Mouse (Mus musculus) embryonic facial prominence, embryonic 13.5 days (tissue): Measurements from ENCODE around the gene Fancd2. TPM values are rescaled to one million over a fixed set of nuclear protein-coding genes. Genes with fewer than 3 reads are reported as not detected.

Experiments used
- ATAC-seq: fragments of 200-750 bp; cut with Nextera tagmentation; 2 replicates; pipeline ENCODE4 v1.8.0; 2017; ENCODE audit warnings: low read depth; ENCODE audit not compliant: insufficient number of reproducible peaks, insufficient read depth, low FRiP score, low TSS enrichment
- H3K27ac ChIP-seq: fragments of 300-500 bp; sonication (generic); 2 replicates; pipeline ENCODE4 v1.5.1; 2015; ENCODE audit warnings: moderate library complexity, mild to moderate bottlenecking, inconsistent platforms
- H3K27me3 ChIP-seq: fragments of 300-500 bp; sonication (generic); 2 replicates; pipeline ENCODE4 v1.6.1; 2015; ENCODE audit warnings: mild to moderate bottlenecking, inconsistent platforms
- H3K36me3 ChIP-seq: fragments of 300-500 bp; sonication (generic); 2 replicates; pipeline ENCODE4 v1.6.1; 2015; ENCODE audit warnings: mild to moderate bottlenecking, inconsistent platforms
- H3K4me1 ChIP-seq: fragments of 300-500 bp; sonication (generic); 2 replicates; pipeline ENCODE4 v1.6.1; 2015; ENCODE audit warnings: inconsistent platforms
- H3K4me2 ChIP-seq: fragments of 300-500 bp; sonication (generic); 2 replicates; pipeline ENCODE4 v1.6.1; 2015; ENCODE audit warnings: moderate library complexity, mild to moderate bottlenecking, inconsistent platforms
- H3K4me3 ChIP-seq: fragments of 300-500 bp; sonication (generic); 2 replicates; pipeline ENCODE4 v1.5.1; 2015; ENCODE audit warnings: mild to moderate bottlenecking, inconsistent platforms
- H3K9ac ChIP-seq: fragments of 300-500 bp; sonication (generic); 2 replicates; pipeline ENCODE4 v1.6.1; 2015; ENCODE audit warnings: mild to moderate bottlenecking, inconsistent platforms
- H3K9me3 ChIP-seq: fragments of 300-500 bp; sonication (generic); 2 replicates; pipeline ENCODE4 v1.6.1; 2016; ENCODE audit warnings: inconsistent platforms
- WGBS: fragments of 180-500 bp; shearing (Covaris S2); methylation state at CpG from one replicate; pipeline ENCODE4 v1.1.7; 2015; ENCODE audit warnings: mixed read lengths; 5-methylcytosine and 5-hydroxymethylcytosine counted together
- polyA plus RNA-seq: library from polyadenylated mRNA; unstranded; fragments of >200 nt; fragmentation: Nextera tagmentation; extraction: Ambion mirVana; gene quantifications from 2 replicates; pipeline ENCODE4 v1.2.1, GENCODE M21; 2015

Fancd2 gene
- polyA plus RNA-seq, 1 experiment from 2014 or later, result 13.6 TPM

DNA sequence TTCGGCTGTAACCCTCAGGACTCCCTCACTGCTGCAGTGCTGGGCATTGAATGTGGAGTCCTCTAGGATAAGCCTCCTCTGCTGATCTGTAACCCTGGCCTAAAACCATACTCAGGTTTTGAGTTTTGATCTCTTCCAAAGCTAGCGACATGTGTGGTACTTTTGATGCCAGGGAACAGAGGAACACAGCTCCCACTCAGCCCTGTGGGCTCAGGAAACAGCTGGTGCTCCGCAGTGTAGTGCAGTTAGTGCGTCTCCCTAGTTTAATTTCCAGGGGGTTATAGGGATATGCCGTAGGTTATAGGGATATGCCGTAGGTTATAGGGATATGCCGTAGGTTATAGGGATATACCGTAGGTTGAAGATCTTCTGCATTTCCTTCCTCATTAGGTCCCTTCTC is 83.5 kb downstream of the Fancd2 start:
- H3K36me3 ChIP-seq, result peaks cover 78% of the 10 kb centered on the region
- H3K4me3 ChIP-seq, result no peak overlapping the region
- no peak for ATAC-seq
- no peak overlapping the region for H3K9ac ChIP-seq
- no peak overlapping the region for H3K4me2 ChIP-seq
- no peaks in the 10 kb centered on the region for H3K4me1 ChIP-seq
- WGBS, result 95% methylated on average over 8 of the region's 8 CpGs
- H3K9me3 ChIP-seq, result no peaks in the 10 kb centered on the region
- no peak overlapping the region for H3K27ac ChIP-seq
- no peaks in the 10 kb centered on the region for H3K27me3 ChIP-seq

DNA sequence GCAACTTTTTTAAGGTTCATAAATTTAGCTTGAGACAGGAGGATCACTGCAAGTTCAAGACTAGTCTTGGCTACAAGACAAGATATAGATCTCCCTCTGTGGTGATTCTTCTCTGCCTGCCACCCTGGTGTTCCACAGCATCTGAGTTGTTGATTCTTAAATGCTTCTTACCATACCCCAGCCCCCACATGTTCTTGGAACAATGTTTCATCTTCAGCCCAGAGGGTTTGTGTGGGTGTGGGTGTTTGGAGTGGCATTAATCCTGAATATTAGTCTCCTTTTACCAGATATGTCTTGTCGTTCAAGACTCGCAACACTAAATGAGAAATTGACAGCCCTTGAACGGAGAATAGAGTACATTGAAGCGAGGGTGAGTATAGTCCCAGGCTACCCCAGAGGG is 84.0 kb downstream of the Fancd2 start:
- H3K36me3 ChIP-seq, result peaks cover 75% of the 10 kb centered on the region
- 95% methylated on average over 4 of the region's 4 CpGs for WGBS
- H3K27ac ChIP-seq, result no peak overlapping the region
- H3K4me2 ChIP-seq, result no peak overlapping the region
- no peak overlapping the region for H3K4me3 ChIP-seq
- no peak overlapping the region for H3K9ac ChIP-seq
- H3K9me3 ChIP-seq, result no peaks in the 10 kb centered on the region
- no peak for ATAC-seq
- H3K4me1 ChIP-seq, result no peaks in the 10 kb centered on the region
- H3K27me3 ChIP-seq, result no peaks in the 10 kb centered on the region

DNA sequence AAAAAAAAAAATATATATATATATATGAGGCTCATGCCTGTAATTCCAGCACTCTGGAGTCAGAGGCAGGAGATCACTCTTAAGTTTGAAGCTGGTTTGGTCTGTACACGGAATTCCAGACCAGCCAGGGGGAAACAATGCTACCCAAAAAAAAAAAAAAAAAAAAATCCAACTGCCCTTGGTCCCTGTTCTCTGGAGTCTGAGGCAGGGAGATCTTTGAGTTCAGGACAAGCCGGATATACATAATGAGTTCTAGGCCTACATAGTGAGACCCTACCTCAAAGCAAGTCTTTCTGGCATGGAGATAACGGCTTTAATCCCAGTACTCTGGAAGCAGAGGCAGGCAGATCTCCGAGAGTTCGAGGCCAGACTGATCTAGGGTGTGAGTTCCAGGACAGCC is 91.9 kb downstream of the Fancd2 start:
- Histone ChIP-seq H3K36me3 (peaks cover 12% of the 10 kb centered on the region), H3K27me3 (no peaks in the 10 kb centered on the region), H3K9ac (peak overlapping the region; percentile 78; the same call in 1 of the 2 replicates), H3K4me1 (peaks cover 16% of the 10 kb centered on the region), H3K4me2 (peak overlapping the region; percentile 70), H3K27ac (0 out of 2 replicates have a peak overlapping the region, but pooled peaks have one; percentile 87), H3K4me3 (peak overlapping the region; percentile 62), H3K9me3 (no peaks in the 10 kb centered on the region)
- 64% methylated on average over 5 of the region's 5 CpGs for WGBS
- no peak for ATAC-seq

- H3K9me3 ChIP-seq, result no peaks in the 10 kb centered on the region
- ATAC-seq, result peak; percentile 66; the same call in 1 of the 2 replicates
- H3K27me3 ChIP-seq, result no peaks in the 10 kb centered on the region
- WGBS, result under 1% methylated on average over 75 of the region's 76 CpGs
- H3K27ac ChIP-seq, result peak within 1 kb of the TSS; percentile 87
- peak within 1 kb of the TSS; percentile 78 for H3K9ac ChIP-seq
- H3K4me3 ChIP-seq, result peak within 1 kb of the TSS; percentile 62
- H3K4me2 ChIP-seq, result peak within 1 kb of the TSS; percentile 70
- peaks cover 16% of the 10 kb centered on the region for H3K36me3 ChIP-seq
- H3K4me1 ChIP-seq, result peaks cover 16% of the 10 kb centered on the region
Measured at GRCm38 (mm10) chr6:113623941-113624751, 92.7 kb downstream of the Fancd2 start, which contains the start of gene Vhl. Gene Vhl, plus strand, starts transcription at chr6:113623959.

DNA sequence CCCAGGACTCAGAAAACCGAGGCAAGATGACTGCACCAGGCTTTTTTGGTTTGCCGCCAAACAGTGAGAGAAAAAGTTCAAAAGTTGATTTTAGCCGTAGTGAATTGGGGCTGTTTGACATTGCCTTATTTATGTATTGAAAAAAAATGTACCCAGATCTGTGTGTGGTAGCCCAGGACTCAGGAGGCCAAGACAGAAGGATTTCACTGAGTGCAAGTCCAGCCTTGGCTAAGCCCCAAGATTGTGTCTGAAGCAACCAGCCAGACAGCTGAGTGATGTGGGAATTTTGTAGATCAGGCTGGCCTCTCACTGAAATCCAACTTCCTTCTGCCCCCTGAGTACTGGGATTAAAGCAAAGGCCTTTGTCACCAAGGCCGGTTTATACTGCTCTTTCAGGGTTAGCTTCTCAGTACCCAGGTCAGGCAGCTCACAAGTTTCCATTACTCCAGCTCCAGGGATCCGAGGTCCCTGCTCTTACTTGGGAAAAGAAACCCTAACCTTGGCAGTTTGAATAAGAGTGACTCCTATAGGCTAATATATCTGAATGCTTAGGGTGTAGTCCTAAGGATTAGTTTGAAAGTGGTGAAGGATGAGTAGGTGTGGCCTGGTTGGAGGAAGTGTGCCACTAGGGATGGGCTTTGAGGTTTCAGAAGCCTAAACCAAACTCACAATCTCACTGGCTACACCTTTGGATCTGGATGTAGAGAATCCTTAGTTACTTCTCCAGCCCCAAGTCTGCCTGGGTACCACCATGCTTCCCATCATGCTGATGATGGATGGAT is 93.7 kb downstream of the Fancd2 start:
- Histone ChIP-seq H3K9ac (peak overlapping the region; percentile 78), H3K4me1 (peaks cover 16% of the 10 kb centered on the region), H3K9me3 (no peaks in the 10 kb centered on the region), H3K36me3 (peaks cover 26% of the 10 kb centered on the region), H3K27ac (peak overlapping the region; percentile 87; the same call in 1 of the 2 replicates), H3K4me2 (peak overlapping the region; percentile 70), H3K27me3 (no peaks in the 10 kb centered on the region), H3K4me3 (peak overlapping the region; percentile 62)
- WGBS, result 42% methylated on average over 5 of the region's 5 CpGs
- ATAC-seq, result no peak

GRCm38 (mm10) chr6:113630322-113630721 is 98.8 kb downstream of the Fancd2 start:
- H3K4me1 ChIP-seq, result peaks cover 9% of the 10 kb centered on the region
- no peak overlapping the region for H3K9ac ChIP-seq
- H3K9me3 ChIP-seq, result no peaks in the 10 kb centered on the region
- H3K4me2 ChIP-seq, result no peak overlapping the region
- WGBS, result 84% methylated on average over 5 of the region's 5 CpGs
- ATAC-seq, result no peak
- no peak overlapping the region for H3K4me3 ChIP-seq
- peaks cover 54% of the 10 kb centered on the region for H3K36me3 ChIP-seq
- H3K27ac ChIP-seq, result no peak overlapping the region
- no peaks in the 10 kb centered on the region for H3K27me3 ChIP-seq

- no peak overlapping the region for H3K4me3 ChIP-seq
- no peaks in the 10 kb centered on the region for H3K27me3 ChIP-seq
- 83% methylated on average over 4 of the region's 4 CpGs for WGBS
- peaks cover 48% of the 10 kb centered on the region for H3K36me3 ChIP-seq
- no peak for ATAC-seq
- no peak overlapping the region for H3K4me2 ChIP-seq
- no peaks in the 10 kb centered on the region for H3K9me3 ChIP-seq
- no peak overlapping the region for H3K9ac ChIP-seq
- no peaks in the 10 kb centered on the region for H3K4me1 ChIP-seq
- no peak overlapping the region for H3K27ac ChIP-seq
Measured at GRCm38 (mm10) chr6:113632863-113633262, 101.4 kb downstream of the Fancd2 start.

- 7% methylated on average over 37 of the region's 37 CpGs for WGBS
- no peaks in the 10 kb centered on the region for H3K9me3 ChIP-seq
Measured at GRCm38 (mm10) chr6:113638302-113639040, 107.0 kb downstream of the Fancd2 start, which contains the start of gene Irak2. Gene Irak2, plus strand, starts transcription at chr6:113638467.

GRCm38 (mm10) chr6:113639201-113639600 is 107.7 kb downstream of the Fancd2 start:
- H3K4me1 ChIP-seq, result no peaks in the 10 kb centered on the region
- no peaks in the 10 kb centered on the region for H3K27me3 ChIP-seq
- no peak overlapping the region for H3K9ac ChIP-seq
- peak overlapping the region; percentile 68; the same call in 1 of the 2 replicates for H3K4me2 ChIP-seq
- no peaks in the 10 kb centered on the region for H3K9me3 ChIP-seq
- WGBS, result 82% methylated on average over 4 of the region's 4 CpGs
- no peaks in the 10 kb centered on the region for H3K36me3 ChIP-seq
- no peak overlapping the region for H3K4me3 ChIP-seq
- no peak for ATAC-seq
- H3K27ac ChIP-seq, result no peak overlapping the region

More at GRCm38 (mm10) chr6:113638302-113639040, 107.0 kb downstream of the Fancd2 start, which contains the start of gene Irak2:
- Histone ChIP-seq H3K36me3 (no peaks in the 10 kb centered on the region), H3K4me3 (peak within 1 kb of the TSS; percentile 54), H3K9ac (peak within 1 kb of the TSS; percentile 73), H3K27ac (peak within 1 kb of the TSS; percentile 62), H3K27me3 (no peaks in the 10 kb centered on the region), H3K4me1 (no peaks in the 10 kb centered on the region), H3K4me2 (peak within 1 kb of the TSS; percentile 68)
- ATAC-seq, result peak; percentile 84

DNA sequence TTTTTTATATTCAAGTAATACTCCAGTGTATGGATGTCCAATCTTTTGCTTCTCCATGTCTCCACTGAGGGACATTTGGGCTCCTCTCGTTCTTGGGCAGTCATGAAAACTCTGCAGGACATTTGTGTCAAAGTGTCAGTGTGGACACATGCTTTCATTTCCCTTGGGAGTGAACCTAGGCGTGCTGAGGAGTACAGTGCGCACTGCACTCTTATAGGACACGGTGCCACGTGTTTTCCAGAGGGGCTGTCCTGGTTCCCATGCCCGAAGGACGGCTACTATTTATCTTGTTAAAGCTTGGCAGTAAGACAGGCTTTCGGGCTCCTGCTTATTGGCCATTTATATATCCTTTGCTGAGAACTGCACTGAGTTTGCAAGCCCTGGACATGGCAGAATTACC is 111.1 kb downstream of the Fancd2 start:
- Histone ChIP-seq H3K9me3 (no peaks in the 10 kb centered on the region), H3K4me3 (no peak overlapping the region), H3K27ac (no peak overlapping the region), H3K27me3 (no peaks in the 10 kb centered on the region), H3K4me2 (no peak overlapping the region), H3K4me1 (no peaks in the 10 kb centered on the region), H3K36me3 (no peaks in the 10 kb centered on the region), H3K9ac (no peak overlapping the region)
- ATAC-seq, result no peak
- 84% methylated on average over 8 of the region's 8 CpGs for WGBS

DNA sequence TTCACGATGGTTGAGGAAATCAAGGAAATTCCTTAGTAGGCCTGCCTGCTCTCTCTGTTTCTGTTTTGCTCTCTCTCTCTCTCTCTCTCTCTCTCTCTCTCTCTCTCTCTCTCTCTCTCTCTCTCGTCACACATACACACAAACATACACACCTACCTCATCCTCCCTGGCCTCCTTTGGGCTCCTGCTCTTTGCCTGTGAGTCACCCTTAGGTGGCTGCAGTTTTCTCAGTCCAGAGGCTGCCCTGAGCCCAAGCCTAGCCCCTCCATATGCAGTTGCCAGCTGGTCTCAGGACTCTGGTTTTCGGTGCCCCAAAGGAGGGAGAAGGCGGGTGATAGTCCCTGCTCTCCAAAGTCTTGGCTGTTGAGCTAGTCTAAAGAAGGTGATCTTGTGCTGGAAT is 111.5 kb downstream of the Fancd2 start:
- ATAC-seq, result no peak
- Histone ChIP-seq H3K4me1 (no peaks in the 10 kb centered on the region), H3K4me3 (no peak overlapping the region), H3K9me3 (no peaks in the 10 kb centered on the region), H3K36me3 (no peaks in the 10 kb centered on the region), H3K9ac (no peak overlapping the region), H3K27me3 (no peaks in the 10 kb centered on the region), H3K4me2 (no peak overlapping the region), H3K27ac (no peak overlapping the region)
- 78% methylated on average over 4 of the region's 4 CpGs for WGBS
